Mouse (Mus musculus): ENCODE measurements around the gene Milr1.
A peak's percentile ranks its signal among the peaks of the same experiment; 100 is the strongest.
"Not testable (repeated sequence)": the region's sequence is repeated elsewhere in the genome, so short reads cannot be mapped to it uniquely, and the experiment has no call there.

Gene Milr1

DNA sequence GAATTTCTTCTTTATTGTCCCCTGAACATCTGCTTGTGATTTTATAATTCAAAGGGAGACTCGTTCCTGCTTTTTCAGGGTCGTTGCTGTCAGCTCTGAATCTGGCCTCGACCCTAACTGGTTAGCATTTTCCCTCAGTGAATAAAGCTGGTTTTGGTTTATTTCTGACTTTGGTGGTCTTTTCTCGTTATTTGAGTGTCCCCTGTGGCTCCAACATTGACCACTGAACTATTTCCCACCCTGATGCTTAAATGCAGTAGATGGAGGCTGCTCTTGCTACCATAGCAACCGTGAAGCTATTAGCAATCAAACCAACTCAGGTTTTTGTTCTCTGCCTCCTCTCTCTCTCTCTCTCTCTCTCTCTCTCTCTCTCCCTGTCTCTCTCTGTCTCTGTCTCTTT, 23.1 kb upstream of the Milr1 start:
- Histone ChIP-seq H3K27me3 (ENCODE audit: insufficient read depth, low read length) (no peaks in the 10 kb centered on the region), H3K36me3 (ENCODE audit: insufficient read depth, low read length) (no peaks in the 10 kb centered on the region), H3K4me1 (replicated peaks; ENCODE audit: low read depth, low read length) (peaks cover 61% of the 10 kb centered on the region), H3K4me3 (replicated peaks; ENCODE audit: low read length) (no peak overlapping the region), H3K9me3 (ENCODE audit: low read length) (peaks cover 6% of the 10 kb centered on the region)
- TF ChIP-seq POU5F1 (IDR thresholded peaks at IDR 0.05; ENCODE audit: borderline replicate concordance, low read length) (no peak), CTCF (conservative IDR thresholded peaks at IDR 0.05; ENCODE audit: low read length) (no peak), NANOG (IDR thresholded peaks at IDR 0.05; ENCODE audit: borderline replicate concordance, low read length) (no peak)

DNA sequence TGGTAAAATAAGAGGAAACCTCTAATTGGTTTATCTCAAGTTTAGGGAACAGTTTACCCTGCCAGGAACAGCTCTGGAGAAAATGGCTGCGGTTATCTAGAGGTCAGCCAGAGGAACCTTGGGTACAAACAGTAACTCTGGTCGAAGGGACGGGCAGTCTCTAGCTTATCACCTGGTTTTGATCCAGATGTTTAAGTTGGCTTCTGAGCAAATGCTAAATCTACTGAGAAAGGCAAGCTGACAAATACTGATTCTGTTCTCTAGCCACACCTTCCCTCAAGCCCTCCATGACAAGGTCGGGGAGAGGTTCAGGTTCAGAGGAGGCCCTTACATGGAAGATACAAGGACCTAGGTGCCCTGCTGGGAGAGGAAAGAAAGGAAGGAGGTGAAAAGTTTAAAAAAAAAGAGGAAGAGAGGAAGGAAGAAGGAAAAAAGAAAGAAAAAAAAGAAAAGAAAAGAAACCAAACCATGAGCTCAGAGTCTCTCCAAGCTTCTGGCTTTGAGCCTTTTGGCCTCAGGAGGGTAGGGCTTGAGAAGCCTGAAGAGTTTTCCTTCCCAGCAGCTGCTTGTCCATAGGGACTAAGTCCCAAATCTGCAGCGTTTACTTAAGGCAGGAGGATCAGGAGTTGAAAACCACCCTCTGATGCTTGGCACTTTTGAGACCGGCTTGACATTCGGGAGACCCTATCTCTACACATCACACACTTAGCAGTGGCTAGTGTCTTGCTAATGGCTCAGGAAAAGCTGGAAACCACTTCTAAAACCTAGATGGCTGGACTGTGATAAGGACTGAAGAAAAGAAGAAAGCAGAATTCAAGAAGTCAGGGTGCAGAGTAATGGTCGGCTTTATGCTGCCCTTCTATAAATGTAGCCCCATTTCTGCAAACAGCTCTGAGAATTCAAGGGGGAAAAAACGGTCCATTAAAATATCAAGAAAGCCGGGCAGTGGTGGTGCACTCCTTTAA, 22.3 kb upstream of the Milr1 start:
- H3K9me3 ChIP-seq (ENCODE audit: low read length): peaks cover 6% of the 10 kb centered on the region
- H3K4me1 ChIP-seq (replicated peaks; ENCODE audit: low read depth, low read length): peaks cover 64% of the 10 kb centered on the region
- no peaks in the 10 kb centered on the region for H3K36me3 ChIP-seq (ENCODE audit: insufficient read depth, low read length)
- H3K4me3 ChIP-seq (replicated peaks; ENCODE audit: low read length): no peak overlapping the region
- H3K27me3 ChIP-seq (ENCODE audit: insufficient read depth, low read length): no peaks in the 10 kb centered on the region
- no peak for TF ChIP-seq CTCF (conservative IDR thresholded peaks at IDR 0.05; ENCODE audit: low read length)
- TF ChIP-seq NANOG (IDR thresholded peaks at IDR 0.05; ENCODE audit: borderline replicate concordance, low read length): no peak
- TF ChIP-seq POU5F1 (IDR thresholded peaks at IDR 0.05; ENCODE audit: borderline replicate concordance, low read length): no peak

DNA sequence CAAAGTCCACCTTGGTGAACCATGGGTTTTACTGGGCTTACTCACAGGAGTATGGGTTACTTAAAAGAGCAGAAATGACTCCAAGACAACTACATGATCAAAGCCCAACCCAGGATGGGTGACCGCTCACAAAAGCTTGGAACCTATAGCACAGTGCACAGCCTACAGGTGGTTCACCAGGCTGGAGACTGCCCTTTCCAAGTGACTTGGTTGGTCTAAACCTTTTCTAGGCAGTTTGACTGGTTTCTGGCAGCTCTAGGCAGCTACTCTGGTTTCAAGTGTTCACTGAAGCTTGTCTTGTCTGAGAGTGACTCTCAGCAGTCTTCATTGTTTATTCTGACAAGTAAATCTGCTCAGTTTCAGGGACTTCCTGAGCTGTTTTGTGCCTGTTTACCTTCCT, 21.4 kb upstream of the Milr1 start:
- H3K36me3 ChIP-seq (ENCODE audit: insufficient read depth, low read length): no peaks in the 10 kb centered on the region
- H3K27me3 ChIP-seq (ENCODE audit: insufficient read depth, low read length): no peaks in the 10 kb centered on the region
- H3K9me3 ChIP-seq (ENCODE audit: low read length): peaks cover 6% of the 10 kb centered on the region
- H3K4me3 ChIP-seq (replicated peaks; ENCODE audit: low read length): no peak overlapping the region
- peaks cover 57% of the 10 kb centered on the region for H3K4me1 ChIP-seq (replicated peaks; ENCODE audit: low read depth, low read length)
- TF ChIP-seq POU5F1 (IDR thresholded peaks at IDR 0.05; ENCODE audit: borderline replicate concordance, low read length) (no peak), CTCF (conservative IDR thresholded peaks at IDR 0.05; ENCODE audit: low read length) (no peak), NANOG (IDR thresholded peaks at IDR 0.05; ENCODE audit: borderline replicate concordance, low read length) (no peak)

DNA sequence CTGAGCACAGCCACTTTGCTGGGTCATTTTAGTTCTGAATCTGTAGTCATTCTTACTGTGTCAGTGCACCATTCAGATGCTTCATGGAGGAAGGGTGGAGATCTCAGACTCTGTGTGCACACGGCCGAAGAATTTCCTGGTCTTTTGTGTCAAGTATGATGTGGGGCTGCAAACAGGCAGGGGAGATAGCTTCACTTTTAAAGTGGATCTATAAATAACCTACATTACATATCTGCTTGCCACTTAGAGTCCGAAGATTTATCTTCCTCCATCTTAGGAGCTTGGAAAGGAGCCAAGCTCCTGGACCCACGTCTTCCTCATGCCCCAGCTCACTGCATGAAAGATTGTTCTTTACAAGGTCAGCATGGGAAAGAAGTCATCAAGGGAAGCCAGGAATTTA, 20.3 kb upstream of the Milr1 start:
- no peak overlapping the region for H3K4me3 ChIP-seq (replicated peaks; ENCODE audit: low read length)
- H3K4me1 ChIP-seq (replicated peaks; ENCODE audit: low read depth, low read length): peaks cover 51% of the 10 kb centered on the region
- no peaks in the 10 kb centered on the region for H3K27me3 ChIP-seq (ENCODE audit: insufficient read depth, low read length)
- TF ChIP-seq POU5F1 (IDR thresholded peaks at IDR 0.05; ENCODE audit: borderline replicate concordance, low read length) (no peak), NANOG (IDR thresholded peaks at IDR 0.05; ENCODE audit: borderline replicate concordance, low read length) (no peak), CTCF (conservative IDR thresholded peaks at IDR 0.05; ENCODE audit: low read length) (no peak)
- no peaks in the 10 kb centered on the region for H3K36me3 ChIP-seq (ENCODE audit: insufficient read depth, low read length)
- peaks cover 6% of the 10 kb centered on the region for H3K9me3 ChIP-seq (ENCODE audit: low read length)

DNA sequence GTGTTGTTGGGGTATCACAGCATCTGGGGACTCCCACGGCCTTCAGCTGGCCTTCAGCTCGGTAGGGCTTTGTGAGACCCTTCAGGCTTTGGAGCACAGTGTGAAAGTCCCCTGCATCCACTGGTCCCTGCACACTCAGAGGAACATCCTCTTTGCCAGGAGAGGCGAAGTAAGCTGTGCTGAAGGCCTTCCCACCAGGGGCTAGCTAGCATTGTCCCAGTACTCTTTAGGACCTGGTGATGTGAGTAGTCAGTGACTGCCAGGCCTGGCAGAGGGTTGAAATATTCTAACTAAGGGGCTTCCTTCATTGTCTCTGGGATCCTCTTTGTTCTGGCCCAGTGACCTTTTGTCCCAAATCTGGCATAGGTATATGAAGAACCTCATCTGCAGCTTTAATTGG, 14.4 kb upstream of the Milr1 start:
- Histone ChIP-seq H3K36me3 (ENCODE audit: insufficient read depth, low read length) (no peaks in the 10 kb centered on the region), H3K4me1 (replicated peaks; ENCODE audit: low read depth, low read length) (peaks cover 20% of the 10 kb centered on the region)
- no peak for TF ChIP-seq NANOG (IDR thresholded peaks at IDR 0.05; ENCODE audit: borderline replicate concordance, low read length)
- TF ChIP-seq CTCF (conservative IDR thresholded peaks at IDR 0.05; ENCODE audit: low read length): no peak
- no peak for TF ChIP-seq POU5F1 (IDR thresholded peaks at IDR 0.05; ENCODE audit: borderline replicate concordance, low read length)

DNA sequence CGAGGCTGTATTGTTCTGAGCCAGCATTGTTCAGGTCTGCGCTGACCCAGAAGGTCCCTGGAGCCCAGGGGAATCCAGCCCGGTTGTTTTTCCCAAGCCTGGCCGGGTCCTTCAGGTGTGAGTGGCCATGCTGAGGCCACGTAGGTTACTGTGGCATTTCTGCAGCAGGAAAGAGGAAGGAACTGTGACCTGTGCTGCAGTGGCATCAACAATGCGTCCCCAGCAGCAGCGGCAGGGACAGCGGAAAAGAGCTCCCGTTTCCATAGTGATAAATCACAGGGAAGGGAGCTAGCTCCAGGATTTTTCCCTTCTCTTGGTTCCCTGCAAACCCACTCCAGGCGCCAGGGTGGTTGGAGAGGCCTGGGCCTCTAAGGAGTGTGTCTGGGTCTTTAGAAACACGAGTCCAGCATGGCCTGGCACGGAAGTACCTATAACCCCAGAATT, 13.8 kb upstream of the Milr1 start:
- Histone ChIP-seq H3K4me3 (replicated peaks; ENCODE audit: low read length) (peak overlapping the region; percentile 3; the same call in 1 of the 2 replicates), H3K27me3 (ENCODE audit: insufficient read depth, low read length) (no peaks in the 10 kb centered on the region), H3K36me3 (ENCODE audit: insufficient read depth, low read length) (no peaks in the 10 kb centered on the region), H3K4me1 (replicated peaks; ENCODE audit: low read depth, low read length) (peaks cover 24% of the 10 kb centered on the region), H3K9me3 (ENCODE audit: low read length) (no peaks in the 10 kb centered on the region)
- no peak for TF ChIP-seq POU5F1 (IDR thresholded peaks at IDR 0.05; ENCODE audit: borderline replicate concordance, low read length)
- no peak for TF ChIP-seq NANOG (IDR thresholded peaks at IDR 0.05; ENCODE audit: borderline replicate concordance, low read length)
- no peak for TF ChIP-seq CTCF (conservative IDR thresholded peaks at IDR 0.05; ENCODE audit: low read length)

More for the DNA sequence above, 14.4 kb upstream of the Milr1 start:
- H3K9me3 ChIP-seq (ENCODE audit: low read length): no peaks in the 10 kb centered on the region
- H3K4me3 ChIP-seq (replicated peaks; ENCODE audit: low read length): no peak overlapping the region
- no peaks in the 10 kb centered on the region for H3K27me3 ChIP-seq (ENCODE audit: insufficient read depth, low read length)

DNA sequence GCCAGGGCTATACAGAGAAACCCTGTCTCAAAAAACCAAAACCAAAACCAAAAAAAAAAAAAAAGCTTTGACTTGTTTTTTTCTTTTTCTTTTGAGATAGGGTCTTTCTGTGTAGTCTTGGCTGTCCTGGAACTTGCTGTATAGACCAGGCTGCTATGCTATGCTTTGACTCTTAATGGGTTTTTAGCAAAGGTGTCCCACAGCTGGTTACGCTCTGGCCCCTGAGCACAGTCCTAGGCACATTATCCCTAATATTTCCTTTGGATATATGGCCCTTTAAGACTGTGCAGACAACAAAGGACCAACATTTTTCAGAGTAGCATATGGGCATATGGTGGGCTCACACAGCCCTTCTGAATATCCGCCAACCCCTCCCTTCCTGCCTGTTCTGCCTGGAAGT, 11.9 kb upstream of the Milr1 start:
- Histone ChIP-seq H3K27me3 (ENCODE audit: insufficient read depth, low read length) (no peaks in the 10 kb centered on the region), H3K9me3 (ENCODE audit: low read length) (no peaks in the 10 kb centered on the region), H3K4me3 (replicated peaks; ENCODE audit: low read length) (no peak overlapping the region), H3K4me1 (replicated peaks; ENCODE audit: low read depth, low read length) (peaks cover 16% of the 10 kb centered on the region), H3K36me3 (ENCODE audit: insufficient read depth, low read length) (no peaks in the 10 kb centered on the region)
- TF ChIP-seq CTCF (conservative IDR thresholded peaks at IDR 0.05; ENCODE audit: low read length): no peak
- TF ChIP-seq POU5F1 (IDR thresholded peaks at IDR 0.05; ENCODE audit: borderline replicate concordance, low read length): no peak
- no peak for TF ChIP-seq NANOG (IDR thresholded peaks at IDR 0.05; ENCODE audit: borderline replicate concordance, low read length)

DNA sequence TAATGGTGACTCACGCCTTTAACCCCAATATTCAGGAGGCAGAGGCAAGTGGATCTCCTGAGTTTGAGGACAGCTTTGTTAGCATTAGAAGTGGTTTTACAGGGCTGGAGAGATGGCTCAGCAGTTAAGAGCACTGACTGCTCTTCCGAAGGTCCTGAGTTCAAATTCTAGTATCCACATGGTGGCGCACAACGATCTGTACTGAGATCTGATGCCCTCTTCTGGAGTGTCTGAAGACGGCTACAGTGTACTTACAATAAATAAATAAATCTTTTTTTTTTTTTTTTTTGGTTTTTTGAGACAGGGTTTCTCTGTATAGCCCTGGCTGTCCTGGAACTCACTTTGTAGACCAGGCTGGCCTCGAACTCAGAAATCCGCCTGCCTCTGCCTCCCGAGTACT, 10.3 kb upstream of the Milr1 start:
- not testable (repeated sequence) for H3K36me3 ChIP-seq (ENCODE audit: insufficient read depth, low read length); H3K9me3 ChIP-seq (ENCODE audit: low read length); H3K4me3 ChIP-seq (replicated peaks; ENCODE audit: low read length); H3K27me3 ChIP-seq (ENCODE audit: insufficient read depth, low read length)
- peaks cover 16% of the 10 kb centered on the region for H3K4me1 ChIP-seq (replicated peaks; ENCODE audit: low read depth, low read length)

DNA sequence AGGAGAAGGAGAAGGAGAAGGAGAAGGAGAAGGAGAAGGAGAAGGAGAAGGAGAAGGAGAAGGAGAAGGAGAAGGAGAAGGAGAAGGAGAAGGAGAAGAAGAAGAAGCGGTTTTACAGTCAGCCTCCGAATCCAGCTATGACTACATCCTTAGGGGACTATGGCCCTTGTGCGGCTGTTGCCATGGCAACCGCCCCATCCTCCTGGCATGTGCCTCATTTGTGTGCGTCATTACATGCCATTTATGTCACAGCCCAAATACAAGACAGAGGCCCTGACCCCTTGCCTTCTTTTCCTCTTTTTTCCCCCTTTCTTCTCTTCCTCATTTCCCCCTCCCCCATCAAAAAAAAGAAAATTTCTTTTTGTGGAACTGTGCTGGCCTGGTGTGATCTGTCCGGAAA, 9.8 kb upstream of the Milr1 start:
- no peaks in the 10 kb centered on the region for H3K36me3 ChIP-seq (ENCODE audit: insufficient read depth, low read length)
- TF ChIP-seq CTCF (conservative IDR thresholded peaks at IDR 0.05; ENCODE audit: low read length) (no peak), NANOG (IDR thresholded peaks at IDR 0.05; ENCODE audit: borderline replicate concordance, low read length) (no peak), POU5F1 (IDR thresholded peaks at IDR 0.05; ENCODE audit: borderline replicate concordance, low read length) (no peak)
- H3K4me3 ChIP-seq (replicated peaks; ENCODE audit: low read length): no peak overlapping the region
- no peaks in the 10 kb centered on the region for H3K27me3 ChIP-seq (ENCODE audit: insufficient read depth, low read length)
- H3K4me1 ChIP-seq (replicated peaks; ENCODE audit: low read depth, low read length): peaks cover 16% of the 10 kb centered on the region
- no peaks in the 10 kb centered on the region for H3K9me3 ChIP-seq (ENCODE audit: low read length)
